Mouse (Mus musculus) cerebellum, adult 11 months (tissue): ENCODE results near the gene Gabrb2.

Experiments used
- DNase-seq: peaks from one replicate; pipeline ENCODE4 v3.0.0; 2022

The Gabrb2 gene

DNA sequence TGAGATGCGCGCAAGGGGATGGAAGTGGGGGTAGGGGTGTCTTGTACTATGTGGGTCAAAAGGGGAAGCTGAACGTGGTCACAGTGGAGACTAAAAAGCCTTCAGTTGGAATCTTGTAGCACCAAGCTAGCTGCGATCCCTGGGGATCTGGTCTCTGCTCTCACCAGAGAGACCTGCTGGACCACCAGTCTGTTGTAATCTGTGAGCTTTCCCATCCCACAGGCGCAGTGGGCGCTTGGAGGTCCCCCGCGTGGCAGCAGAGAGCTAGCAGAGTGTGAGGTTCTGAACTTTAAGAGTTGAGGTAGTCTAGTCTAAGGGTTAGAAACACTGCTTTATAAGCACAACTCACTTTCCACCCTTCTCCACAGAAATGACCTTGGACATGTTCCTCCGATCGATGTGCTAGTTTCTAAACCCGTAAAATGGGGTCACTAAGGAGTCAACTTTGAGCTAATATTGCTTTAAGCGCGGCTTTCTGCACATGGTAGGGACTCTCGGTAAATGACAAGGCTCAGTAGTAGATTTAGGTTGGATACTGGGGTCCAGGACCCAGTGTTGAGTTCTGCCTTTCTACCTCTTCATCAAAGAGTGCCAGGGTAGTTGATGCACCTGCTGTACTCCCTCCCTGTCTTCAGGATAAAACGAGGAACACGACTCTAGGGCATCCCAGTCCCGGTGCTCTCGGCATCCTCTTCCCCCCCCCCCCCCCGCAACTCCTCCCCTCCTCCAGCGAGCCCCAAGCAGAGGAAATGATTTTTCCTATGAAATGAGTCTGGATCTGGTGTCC, at the start of gene Gabrb2:
TSS of gene Gabrb2 (plus strand) at position 762 of the 787 bp plus-strand sequence.
- peak; percentile 37 for DNase-seq

GRCm38 (mm10) chr11:42378983-42379382, 40.6 kb upstream of the Gabrb2 start:
- DNase-seq: no peak

- DNase-seq: no peak
Measured at GRCm38 (mm10) chr11:42386486-42386885, 33.1 kb upstream of the Gabrb2 start.

GRCm38 (mm10) chr11:42390682-42391290, 28.8 kb upstream of the Gabrb2 start:
- no peak for DNase-seq

- DNase-seq: no peak
Measured at GRCm38 (mm10) chr11:42393451-42393850, 26.1 kb upstream of the Gabrb2 start.

GRCm38 (mm10) chr11:42419791-42420633, 455 bp downstream of the Gabrb2 start:
- peak; percentile 71 for DNase-seq

DNA sequence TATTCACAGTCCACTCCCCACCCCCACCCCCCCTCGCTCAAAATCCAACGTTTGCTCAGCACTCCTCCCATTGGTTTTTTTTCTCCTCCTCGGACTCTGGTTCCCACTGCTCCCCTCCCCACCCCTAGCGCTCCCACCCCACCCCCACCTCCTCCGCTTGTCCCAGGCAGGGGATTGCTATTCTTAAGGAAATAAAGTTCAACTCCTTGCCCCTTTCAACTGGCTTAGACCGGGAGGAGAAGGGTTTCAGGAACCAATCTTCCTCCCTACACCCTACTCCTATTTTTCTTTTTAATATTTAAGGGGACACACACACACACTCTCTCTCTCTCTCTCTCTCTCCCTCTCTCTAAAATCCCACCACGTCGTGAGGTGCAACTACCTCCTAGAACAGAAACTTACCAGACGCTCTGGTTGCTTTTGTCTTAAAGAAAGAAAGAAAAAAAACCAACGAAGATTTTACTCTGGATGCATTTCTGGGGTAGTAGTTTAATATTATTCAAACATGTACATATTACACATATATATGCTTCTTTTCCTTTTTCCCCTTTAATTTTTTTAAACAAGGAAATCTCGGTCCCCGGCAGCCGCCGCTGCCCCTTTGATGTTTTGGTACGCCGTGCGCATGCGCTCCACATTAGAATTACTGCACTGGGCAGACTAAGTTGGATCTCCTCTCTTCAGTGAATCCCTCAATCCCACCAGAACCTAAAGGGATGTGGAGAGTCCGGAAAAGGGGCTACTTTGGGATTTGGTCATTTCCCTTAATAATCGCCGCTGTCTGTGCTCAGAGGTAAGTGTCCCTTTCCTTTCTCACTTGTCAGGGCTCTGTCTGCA, 1.3 kb downstream of the Gabrb2 start:
- DNase-seq: peak; percentile 71

DNA sequence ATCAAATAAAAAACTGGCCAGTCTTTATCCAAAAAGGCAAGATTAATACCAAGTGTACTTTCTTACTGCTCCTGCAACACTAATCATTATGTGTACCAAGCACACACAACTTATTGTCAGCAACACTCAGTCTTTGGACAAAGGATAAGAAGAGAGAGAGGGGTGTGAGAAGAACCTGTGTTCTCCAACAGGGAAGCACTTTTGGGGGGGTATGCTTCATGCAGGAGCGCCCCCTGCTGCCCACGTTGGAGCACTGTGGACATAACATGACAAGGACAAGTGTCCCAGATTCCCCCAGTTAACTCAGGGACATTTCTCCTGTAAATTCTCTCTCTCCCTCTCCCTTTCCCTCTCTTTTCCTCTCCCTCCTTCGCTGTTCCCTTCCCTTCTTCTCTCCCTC, 3.7 kb downstream of the Gabrb2 start:
- DNase-seq: peak; percentile 68

DNA sequence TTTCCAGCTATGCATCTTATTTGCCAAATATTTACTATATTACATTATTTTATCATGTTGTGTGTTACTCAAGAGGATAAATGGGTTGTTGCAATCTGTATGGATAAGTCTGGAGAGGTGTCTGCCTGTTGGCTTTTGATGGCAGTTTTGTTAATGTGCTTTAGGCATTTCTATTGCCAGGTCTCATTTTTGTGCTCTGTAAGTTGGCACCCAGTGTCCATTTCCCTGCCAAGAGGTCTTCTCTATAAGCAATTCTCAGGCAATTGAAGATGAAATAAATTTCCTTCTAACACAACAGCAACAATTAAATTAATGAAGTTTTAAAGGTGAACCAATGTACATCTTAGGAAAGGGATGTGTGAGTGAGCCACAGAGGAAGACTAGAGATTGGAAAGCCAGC, 11.9 kb downstream of the Gabrb2 start:
- DNase-seq: peak; percentile 56

GRCm38 (mm10) chr11:42438978-42439377, 19.4 kb downstream of the Gabrb2 start:
- no peak for DNase-seq

GRCm38 (mm10) chr11:42443641-42444040, 24.1 kb downstream of the Gabrb2 start:
- no peak for DNase-seq

DNA sequence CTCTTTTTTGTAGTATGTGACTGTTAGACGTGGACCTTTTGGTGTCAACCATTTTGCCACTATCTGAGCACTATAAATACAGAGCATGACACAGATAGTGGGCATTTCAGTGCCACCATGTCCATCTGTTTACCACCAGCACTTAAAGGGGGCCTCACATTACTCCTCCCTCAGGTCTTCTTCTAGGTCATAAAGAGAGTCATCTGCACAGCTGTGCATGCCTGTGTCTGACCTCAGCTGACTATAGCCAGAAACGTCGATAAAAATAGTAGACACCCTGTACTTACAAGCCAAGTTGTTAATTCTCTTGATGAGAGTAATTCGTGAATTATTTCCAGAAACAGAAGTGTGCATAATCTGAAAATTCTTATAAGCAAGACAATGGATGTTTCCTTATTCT, 29.4 kb downstream of the Gabrb2 start:
- no peak for DNase-seq

DNA sequence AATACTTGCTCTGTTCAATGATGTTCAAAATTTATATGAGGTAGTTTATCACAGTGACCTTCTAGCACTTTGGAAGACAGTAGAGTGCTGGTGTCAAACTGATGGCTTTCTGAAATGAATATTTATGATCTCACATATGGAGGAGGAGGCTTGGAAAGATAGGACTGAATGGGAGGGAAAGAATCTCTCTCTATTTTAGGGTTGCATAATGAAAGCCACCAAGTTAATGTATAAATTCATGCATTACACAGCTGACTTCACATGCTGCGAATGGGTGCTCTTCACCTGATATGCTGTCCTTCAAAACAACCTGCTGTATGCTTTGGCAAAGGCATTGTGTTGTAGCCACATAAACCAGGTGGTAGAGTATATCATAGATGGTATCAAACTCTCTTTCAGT, 44.6 kb downstream of the Gabrb2 start:
- no peak for DNase-seq

DNA sequence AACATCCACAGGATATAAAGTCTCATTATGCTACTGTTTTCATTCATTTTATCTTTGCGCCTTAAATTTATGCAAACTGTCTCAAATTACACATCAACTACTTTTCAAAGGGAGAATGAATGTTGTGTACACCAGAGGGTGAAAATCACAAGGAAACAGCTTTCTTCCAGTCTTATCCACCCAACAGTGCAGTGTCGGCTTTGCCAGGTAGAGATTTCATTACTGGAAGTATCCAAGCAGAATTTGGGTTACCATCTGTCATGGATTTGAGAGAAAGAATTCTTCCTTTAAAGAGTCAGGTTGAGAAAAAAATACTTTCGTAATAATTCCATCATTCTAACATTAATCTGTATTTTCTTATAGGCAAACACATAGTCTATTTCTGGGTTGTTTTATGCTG, 48.8 kb downstream of the Gabrb2 start:
- DNase-seq: peak; percentile 60

- no peak for DNase-seq
Measured at GRCm38 (mm10) chr11:42474523-42474922, 55.0 kb downstream of the Gabrb2 start.

DNA sequence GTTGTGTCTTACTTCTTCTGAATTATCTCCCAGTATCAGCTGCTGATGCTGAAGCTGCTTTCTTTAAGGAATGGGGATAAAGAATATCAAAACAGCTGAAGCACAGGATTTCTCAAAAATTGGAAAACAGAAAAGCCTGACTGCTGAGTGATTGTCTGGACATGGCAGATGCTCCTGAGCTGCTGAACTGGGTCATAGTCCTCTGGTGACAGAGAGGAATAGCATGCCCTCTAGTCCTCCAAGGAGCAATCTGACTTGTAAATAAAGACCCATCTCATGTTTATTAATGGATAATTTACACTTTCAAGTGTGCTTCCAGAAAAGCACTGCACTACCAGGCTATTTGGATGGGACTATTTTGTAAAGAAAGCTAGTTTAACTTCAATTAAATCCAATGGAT, 68.1 kb downstream of the Gabrb2 start:
- no peak for DNase-seq

DNA sequence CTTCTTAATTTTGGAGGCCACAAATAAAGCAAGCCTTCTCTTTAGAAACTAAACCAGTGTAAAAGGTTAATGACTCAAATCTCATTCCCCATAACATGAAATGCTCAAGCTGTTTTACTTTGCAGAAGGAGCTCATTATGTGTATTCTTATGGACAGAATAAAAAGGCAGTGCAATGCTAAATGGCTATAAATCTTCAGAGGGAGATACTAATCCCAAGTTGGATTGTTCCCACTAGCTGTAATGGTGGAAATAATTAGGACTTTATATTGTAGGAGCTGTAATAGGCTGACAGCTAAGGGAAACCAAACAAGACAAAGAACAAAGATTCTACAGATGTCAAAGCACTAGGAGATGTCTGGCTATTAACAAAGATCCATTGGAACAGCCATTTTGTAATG, 81.6 kb downstream of the Gabrb2 start:
- no peak for DNase-seq

- no peak for DNase-seq
Measured at GRCm38 (mm10) chr11:42505436-42505835, 85.9 kb downstream of the Gabrb2 start.

DNA sequence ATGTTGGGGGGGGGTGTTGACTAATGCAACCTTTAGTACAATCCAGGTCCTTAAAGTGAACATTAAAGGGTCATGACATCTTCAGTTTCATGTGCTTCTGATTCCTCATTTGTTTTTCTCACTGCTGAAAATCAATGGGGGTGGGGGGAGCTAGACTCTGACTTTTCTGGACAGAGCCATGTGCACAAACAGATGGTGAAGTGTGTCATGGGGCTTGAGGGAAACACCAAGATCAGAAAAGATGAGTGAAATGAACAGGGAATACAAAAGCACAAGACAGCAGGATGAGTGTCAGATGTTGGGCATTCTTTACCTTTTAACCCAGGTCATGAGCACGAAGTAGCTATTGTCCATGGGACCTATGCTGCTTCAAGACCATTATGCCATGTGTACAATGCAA, 86.4 kb downstream of the Gabrb2 start:
- peak; percentile 49 for DNase-seq

- no peak for DNase-seq
Measured at GRCm38 (mm10) chr11:42521960-42522359, 102.4 kb downstream of the Gabrb2 start.

DNA sequence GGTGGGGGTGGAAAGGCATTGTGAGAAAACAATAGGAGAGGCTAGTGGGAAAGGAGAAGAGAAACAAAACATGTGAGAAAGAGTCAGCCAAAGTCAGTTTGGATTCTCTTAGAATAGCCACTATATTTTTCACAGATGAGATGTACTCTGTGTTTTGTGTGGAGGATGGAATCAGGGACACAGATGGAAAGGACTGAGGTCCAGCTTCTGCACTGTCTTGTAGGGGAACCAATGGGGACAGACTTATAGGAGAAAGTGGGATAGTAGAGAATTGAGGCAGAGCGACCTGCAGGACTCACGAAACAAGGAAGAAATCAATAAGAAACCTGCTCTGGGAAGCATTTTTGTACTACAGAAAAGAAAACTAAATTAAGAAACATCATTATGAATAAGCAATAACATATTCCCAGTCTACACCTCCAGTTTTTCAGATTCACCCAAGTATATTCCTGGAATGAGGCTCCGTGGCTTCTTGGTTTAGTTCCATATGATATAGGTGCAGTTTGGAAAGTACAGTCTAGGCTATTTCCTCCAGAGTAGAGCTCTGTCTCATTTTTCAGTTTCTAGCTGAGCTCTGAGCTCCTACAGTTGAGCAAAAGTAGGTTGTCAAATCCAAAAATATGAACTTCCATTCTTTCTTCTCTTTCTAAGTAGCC, 108.8 kb downstream of the Gabrb2 start:
- DNase-seq: no peak

- DNase-seq: no peak
Measured at GRCm38 (mm10) chr11:42532577-42532976, 113.0 kb downstream of the Gabrb2 start.
